Mouse (Mus musculus): ENCODE results near the gene Cer1.

The Cer1 gene

DNA sequence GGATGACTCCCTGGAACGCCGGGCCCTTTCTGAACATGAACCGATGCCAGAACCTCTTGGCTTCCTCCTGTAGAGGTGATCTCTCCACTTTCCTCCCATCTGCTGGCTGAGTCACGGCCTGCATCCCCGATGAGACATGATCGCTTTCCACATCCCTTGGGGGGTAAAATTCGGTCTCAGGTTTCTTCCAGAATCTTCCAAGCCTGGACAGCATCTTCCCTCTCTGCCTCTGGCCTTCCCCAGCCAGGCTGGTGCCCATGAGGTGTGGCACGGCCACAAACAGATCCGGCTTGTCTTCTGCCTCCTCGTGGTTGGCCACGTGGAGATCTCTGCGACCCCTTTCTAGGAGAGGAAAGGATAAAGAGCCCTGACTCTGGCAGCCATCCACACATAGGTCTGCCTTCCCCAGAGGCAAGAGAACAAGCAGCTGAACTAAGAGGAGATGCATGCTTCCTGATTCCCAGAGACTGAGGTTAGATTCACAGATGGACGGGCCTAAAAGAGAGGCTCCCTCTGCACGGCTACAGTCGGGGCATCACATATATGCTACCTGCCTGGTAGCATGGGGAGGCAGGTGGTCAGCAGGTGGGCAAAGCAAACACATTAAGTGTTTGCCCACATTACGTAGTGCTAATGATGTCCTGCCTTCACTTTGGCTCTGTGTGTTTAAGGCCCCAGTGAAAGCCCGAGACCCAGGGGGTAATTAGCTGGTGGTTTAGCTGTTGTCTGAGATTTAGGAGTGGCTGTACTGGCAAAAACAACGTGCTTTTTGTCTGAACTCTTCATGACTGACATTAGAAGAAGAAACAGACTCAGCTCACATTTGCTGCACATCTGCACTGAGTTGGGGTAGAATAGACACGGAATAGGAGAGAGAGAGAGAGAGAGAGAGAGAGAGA, at the start of gene Cer1:
Gene Cer1, minus strand, starts transcription at position 513 of the 899 bp plus-strand sequence.
- DNase-seq (ENCODE audit: low spot score): no peak

DNA sequence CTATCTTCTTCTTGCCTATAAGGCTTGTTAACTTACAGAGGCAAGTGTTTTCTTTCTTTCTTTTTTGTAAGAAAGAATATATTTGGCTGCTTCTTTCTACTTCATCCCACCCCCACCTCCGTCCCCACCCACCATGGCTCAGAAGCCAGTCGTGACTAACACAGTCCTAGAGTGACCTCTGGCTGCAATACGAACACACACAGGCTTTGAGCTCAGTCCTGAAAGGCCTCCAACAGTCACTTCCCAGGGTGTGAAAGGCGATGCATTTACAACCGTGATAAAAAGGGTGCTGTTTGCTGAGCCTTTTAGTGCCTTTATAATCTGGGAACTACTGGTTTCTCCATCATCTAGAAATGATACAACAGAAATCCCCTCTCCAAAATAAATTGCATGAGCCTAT, 49.4 kb upstream of the Cer1 start:
- DNase-seq (ENCODE audit: low spot score): no peak

DNA sequence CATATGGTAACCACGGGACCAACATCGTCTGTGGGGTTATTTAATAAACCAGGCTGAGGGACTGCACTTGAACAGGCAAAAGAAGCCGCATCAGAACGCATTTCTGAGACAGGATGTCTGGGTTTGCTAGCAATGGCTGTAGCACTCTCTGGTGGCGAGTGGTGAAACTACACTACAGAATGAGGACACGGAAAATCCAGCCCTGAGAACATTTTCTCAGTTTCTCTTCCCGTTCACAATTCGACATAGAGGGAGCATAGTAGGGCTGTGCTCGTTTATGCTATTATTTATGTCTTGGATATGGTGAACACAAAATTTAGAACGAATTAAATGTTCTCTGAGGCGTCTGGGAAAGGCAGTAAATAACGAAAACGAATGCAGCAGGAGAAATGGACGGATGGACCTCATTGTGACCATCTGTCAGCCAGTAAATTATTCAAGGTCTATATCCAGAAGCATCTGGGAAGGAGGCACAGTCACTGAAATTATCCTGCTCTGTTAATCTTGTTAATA, 48.8 kb upstream of the Cer1 start:
- DNase-seq (ENCODE audit: low spot score): peak; percentile 50

DNA sequence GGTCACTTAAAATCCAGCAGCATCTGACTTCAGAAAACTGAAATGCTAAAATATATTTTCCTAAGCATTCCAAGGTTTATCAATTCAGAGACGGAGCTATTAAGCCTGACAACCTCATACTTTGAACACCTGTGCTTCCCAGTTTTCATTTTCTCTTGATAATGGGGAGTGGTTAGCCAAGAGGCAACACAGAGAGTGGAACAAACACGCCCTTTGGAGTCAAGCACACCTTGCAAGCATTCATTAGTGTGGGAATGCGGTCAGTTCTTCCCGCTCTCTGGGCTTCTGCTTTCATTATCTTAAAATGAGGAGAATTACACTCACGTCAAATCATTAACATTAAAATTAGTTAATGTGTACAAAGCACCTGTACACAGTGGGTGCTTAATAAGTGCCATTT, 45.1 kb upstream of the Cer1 start:
- no peak for DNase-seq (ENCODE audit: low spot score)

DNA sequence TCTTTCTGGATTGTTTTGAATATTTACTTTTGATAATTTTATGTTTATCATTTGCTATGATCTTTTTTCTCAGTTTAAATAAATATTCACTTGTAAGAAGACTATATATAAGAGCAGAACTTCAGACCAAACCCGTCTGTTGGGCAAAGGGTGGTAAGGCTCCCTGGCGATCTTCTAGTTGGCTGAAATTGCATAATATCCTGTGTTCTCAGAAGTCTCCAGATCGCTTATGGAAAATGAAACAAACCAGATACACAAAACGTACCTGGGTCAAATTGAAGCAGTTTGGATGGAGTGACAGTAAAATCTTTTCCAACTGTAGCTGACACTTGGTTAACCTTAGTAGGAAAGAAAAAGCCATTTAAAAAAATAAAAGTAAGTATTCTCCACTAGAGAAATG, 37.0 kb upstream of the Cer1 start:
- no peak for DNase-seq (ENCODE audit: low spot score)

DNA sequence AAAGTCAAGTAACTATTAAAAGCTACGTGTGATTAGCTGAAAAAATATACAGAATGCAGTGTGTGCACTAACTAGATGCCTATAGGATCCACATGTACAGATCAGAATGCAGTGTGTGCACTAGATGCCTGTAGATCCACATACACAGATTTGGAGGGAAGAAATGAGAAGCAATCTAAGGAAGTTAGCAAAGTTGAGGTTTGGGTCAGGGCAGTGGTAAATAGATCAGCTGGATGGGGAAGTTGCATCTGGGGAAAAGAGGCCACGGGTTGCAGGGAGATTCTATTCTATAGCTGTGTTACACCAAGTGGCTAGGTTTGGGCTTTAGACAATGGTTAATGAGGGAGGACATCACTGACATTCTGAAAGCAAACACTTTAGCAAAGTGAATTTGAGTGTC, 33.7 kb upstream of the Cer1 start:
- no peak for DNase-seq (ENCODE audit: low spot score)

DNA sequence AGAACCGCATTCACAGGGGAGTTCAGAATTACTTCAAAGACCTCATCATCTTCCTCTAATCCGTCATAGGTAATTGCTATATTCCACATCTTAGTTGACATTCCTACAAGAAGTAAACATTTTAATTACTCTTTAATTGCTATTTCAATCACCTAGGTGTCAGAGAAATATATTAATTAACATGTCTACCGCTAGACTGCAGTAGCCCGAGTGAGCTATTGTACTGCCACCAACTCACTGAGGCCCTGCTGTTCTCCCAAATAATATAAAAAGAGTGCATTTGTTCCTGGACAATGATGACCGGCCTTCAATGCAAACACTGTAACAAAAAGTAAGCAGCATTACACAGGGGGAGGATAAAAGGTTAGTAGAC, 31.7 kb upstream of the Cer1 start:
- DNase-seq (ENCODE audit: low spot score): no peak

DNA sequence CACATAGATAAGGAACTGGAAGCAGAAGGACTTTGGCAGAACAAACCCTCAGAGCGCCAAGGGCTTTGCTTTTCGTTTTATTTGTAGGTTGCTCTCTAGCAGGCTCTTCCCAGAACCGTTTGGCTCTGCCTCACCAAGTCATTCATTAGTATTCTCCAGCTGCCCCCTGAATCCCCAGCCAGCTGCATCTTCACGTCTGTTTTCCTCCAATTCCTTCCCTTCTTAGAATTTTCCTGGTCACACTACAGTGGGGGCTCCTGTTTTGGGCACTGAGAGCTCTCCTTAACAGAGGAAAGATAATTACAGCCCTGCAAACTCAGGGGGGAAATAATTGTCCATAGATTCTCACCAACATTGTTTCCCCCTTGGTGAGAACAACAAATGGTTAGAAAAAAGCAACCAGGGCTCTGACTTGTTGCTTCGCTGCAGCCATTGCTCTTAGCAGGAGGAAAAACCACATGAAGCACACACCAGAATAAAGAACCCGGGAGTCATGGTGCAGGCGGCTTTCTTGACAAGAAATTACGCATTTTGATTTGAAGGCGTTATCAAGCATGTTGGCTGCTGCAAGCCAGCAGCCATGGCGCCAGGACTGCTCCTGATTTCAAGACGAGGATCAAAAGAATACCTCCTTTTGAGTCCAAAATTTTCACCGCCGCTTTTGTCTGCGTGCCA, 31.2 kb upstream of the Cer1 start:
- DNase-seq (ENCODE audit: low spot score): no peak

DNA sequence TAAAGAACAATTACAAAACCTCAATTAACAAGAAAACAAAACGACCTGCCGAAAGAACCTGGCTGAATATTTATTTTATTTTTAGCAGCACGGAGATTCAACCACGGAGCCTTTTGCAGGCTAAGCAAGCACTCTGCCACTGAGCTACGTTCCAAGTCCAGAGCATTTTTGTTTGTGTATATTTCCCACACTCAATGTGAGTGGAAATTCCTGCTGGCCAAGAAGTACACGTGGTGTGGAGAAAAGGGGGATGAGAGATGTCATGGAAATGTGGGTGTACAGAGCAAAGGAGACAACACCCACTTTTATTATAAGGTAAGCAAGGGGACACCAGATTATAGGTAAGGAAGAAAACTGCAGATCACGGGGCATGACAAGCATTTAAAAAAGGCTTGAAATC, 30.6 kb upstream of the Cer1 start:
- DNase-seq (ENCODE audit: low spot score): no peak

DNA sequence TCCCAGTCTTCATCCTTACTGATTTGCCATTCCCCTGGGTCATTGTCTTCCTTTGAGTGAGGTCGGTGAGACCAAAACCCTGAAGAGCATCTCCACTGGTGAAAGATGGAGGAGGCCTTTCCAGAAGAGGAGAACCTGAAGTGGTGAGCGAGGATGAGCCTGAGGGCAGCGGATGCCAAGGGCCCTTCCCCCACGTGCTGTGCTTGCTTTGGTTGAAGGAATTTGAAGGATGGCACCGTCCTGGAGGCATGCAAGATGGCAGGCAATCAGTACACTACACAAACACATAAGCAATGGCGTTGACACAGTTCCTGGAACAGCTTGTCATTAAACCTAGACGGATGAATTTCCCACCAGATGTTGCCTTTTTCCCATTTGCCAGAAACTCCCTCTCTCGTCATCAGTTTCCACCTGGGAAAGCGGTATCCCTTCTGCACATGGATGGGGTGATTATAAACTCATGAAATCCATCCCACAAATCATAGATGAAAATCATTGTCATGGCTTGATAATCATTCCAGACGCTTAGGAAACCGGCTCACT, 29.7 kb upstream of the Cer1 start:
- no peak for DNase-seq (ENCODE audit: low spot score)

DNA sequence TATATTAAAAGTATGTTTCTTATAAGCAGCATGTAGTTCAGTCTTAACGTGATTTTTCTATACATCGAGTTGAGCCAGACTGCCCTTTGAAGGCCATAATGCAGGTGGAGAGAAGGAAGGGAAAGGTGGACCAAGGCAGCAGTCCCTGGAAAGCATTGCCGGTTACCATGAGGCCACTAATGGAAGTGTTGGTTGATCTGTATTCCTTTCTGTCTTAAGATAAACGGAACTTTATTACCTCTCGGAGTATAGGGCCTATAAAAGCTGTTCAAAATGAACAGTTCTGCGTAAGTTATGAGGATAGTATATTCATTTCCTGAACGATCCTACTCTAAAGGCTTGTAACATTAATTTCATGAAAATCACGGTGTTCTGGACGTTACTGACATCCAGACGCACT, 10.3 kb upstream of the Cer1 start:
- no peak for DNase-seq (ENCODE audit: low spot score)

DNA sequence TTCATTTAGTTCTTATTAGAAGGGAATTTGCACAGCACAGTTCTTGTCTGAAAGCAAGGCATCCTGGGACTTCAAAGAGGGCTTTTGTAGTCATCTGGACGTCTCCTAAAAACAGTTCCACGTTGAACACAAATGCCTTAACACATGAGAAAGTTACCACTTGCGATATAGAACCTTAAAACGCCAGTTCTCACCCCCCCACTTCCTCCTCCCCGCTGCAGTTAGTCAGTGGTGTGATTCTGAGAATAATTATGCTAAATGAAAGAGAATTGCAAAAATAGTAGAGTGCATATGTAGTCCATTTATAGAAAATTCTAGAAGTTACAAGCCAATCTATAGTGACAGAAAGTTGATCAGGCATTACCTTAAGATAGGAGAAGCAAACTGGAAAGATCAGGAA, 7.3 kb upstream of the Cer1 start:
- no peak for DNase-seq (ENCODE audit: low spot score)

DNA sequence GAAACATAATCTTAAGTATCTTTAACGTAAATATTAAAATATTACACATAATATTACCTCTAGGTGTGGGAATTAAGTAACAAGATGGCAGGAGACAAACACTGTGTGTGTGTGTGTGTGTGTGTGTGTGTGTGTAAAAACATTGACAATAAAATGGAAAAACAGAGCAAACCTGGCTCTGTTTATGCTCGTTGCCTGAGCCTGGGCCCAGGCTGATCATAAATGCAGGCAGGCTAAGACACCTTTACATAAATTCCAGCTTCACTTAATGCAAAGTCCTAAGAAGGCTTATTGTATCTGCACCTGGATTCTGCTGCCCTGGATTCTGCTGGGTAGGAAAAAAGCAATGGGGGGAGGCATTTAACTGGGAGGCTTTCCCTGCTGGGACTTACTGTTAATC, 6.6 kb upstream of the Cer1 start:
- no peak for DNase-seq (ENCODE audit: low spot score)

DNA sequence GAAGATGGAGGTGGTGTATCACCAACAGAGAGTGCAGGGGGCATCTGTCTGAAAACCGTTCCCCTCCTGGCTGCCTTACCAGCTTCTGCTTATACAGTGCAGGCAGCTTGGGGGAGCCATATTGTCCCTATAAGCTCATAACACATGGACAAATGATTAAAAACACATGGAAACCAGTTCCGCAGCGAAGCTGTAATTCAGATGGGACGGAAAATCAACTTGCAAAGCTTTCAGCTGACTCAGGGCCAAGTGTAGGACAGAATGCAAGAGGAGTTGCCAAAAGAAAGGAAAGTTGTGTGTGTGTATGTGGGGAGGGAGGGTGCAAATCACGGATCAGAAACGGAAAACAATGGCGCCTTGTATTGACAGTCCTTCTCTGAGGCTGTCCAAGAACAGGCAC, 6.1 kb upstream of the Cer1 start:
- no peak for DNase-seq (ENCODE audit: low spot score)

DNA sequence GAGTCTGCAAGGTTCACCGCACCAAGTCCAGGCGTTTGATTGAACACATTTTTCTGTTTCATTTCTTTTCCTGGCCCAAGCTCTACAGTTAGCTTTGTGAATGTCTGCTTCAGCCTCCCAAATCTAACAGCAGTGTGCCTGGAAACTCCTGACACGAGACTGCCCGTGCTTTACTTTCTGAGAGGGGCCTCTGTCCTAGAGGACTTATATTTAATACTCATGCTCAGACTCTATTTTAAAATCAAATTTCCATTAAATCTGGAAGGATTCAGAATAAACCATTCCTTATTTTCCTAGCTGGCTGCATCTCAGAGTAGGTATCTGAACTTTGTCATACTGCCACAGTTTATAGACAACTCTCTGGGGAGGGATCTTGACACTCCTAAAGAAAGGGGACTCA, 5.6 kb upstream of the Cer1 start:
- DNase-seq (ENCODE audit: low spot score): no peak

DNA sequence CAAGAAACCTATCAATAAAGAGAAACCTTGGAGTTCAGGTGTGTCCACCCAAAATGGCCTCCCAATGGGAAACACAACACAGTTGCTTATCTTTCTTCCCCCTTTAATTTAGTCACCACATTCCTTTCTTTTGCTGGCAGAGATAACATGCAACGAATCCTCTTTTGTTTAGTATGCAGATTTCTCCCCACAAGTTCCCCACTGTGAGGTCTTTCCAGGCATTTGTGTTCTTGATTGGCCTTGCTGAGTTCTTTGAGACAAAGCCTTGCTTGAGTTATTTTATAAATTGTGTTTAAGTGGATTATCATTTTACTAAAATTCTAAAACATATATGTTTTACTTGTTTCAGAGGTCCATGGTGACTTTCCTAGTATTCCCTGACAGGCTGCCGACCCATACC, 1.2 kb upstream of the Cer1 start:
- DNase-seq (ENCODE audit: low spot score): no peak

DNA sequence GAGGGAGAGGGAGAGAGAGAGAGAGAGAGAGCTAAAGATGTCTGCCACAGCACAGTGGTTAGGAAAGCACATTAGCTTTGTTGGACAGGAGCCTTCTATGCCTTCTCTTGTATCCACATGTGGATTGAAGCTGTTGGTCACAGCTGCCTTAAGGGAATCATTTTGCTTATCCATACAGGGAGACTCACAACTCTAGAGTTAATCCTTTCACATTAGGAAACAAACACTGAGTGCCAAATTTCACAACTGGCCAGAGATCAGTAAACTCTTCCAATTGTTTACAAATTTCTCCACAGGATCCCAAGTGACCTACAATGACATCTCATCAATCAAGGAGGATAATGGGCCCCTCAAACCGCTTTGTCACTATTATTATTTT, 576 bp upstream of the Cer1 start:
- DNase-seq (ENCODE audit: low spot score): no peak

DNA sequence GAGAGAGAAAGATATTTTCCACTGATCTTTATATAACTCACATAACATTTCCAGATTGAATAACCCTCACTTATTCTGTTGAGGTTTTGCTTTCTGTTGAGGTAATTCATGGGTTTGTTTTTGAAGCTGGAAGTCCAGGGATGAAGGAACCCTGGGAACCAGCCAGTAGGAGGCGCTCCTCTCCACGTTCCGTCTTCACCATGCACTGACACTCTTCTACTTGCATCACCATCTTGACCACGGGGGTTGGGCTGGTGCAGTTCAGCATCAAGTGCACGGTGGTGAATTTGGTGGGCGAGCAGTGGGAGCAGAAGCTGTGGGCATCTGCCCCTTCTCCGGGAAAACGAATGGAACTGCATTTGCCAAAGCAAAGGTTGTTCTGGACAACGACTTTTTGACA, 2.4 kb downstream of the Cer1 start:
- DNase-seq (ENCODE audit: low spot score): no peak

DNA sequence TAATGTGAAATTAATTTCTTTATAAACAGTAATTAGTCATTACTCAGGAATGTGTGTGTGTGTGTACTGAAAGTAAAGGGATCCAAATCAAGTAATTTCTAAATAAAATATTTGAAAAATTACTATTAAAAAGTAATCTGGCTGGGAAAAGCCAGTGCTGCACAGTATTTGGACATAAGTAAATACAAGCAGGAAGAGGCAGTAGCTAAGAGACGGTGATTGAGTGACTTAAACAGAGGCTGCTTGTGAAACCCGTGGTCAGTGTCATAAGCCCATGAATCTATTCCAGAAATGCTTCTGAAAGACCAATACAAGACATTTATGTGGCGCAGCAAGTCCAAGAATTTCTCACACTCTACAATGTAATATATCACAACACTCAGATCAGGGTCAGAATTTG, 3.6 kb downstream of the Cer1 start:
- DNase-seq (ENCODE audit: low spot score): no peak

DNA sequence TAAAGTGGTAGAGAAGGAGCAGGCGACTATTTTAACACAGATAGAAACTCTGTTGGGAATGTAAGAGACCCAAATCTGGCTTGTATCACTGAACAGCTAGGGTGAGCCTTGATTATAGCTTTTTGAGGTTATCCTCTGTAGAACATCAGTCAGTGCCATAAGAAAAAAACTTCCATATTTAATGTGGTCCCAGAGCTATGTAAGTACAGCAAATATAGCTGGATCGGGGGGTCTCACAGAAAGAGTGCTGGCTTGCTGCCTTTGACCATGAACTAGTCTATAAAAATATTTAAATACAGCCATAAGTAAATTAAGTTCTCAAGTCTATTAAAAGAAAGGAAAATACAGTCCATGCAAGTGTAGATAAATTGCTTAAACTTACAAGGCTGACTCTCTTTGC, 4.7 kb downstream of the Cer1 start:
- no peak for DNase-seq (ENCODE audit: low spot score)

DNA sequence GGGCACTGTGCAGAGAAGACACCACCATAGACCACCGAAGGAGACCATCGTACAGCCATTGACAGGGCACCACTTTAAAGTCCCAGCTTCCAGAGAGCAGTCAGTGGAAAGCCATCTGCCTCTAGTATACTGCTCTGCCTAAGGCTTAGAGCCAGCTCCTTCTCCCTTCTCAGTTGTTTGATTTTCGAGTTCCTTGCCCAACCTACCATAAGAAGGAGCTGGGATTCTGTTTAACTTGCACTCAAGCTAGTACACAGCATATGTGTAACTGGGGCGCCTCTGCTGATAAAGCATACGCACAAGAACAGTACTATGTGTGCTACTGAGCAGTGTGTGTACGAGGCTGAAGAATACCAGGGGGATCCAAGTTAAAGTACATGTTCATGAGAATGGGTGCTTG, 5.8 kb downstream of the Cer1 start:
- DNase-seq (ENCODE audit: low spot score): no peak

DNA sequence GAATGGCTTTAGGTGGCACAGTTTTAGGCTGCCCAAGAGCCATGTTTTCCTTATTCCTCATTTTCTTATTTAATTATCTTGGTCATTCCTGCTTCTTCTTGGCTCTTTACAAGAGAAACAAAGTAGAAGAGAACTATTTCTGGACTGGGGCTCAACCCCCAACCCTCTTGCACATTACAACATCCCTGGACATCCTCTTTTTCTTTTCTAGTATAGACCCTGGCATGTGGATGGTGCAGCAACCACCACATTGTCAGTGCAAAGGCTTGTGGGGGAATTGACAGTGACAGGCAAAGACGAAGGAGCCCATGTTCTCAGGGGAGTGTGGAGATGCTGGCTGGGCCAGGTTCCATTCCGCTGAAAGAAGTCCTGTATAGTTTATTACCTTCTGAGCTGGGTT, 8.3 kb downstream of the Cer1 start:
- no peak for DNase-seq (ENCODE audit: low spot score)

DNA sequence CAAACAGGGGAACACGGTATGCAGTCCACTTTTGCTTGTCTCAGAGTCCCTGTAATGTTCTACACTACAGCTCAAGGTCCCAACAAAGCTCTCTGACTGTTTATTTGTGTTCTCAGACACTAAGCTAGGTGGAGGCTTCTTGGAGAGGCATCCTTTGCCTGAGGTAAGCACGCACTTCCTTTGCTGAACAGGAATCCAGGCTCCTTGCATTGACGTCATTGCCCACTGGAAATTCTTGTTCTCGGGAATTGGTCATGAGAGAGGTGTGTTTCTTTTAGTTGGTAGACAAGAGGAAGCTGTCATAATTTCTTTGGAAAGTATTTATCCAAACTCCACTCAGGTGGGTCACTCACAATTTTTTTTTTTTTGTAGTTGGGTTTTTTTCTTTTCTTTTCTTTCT, 9.4 kb downstream of the Cer1 start:
- DNase-seq (ENCODE audit: low spot score): no peak

Data from ovary, postnatal 10 days (tissue).